Mouse (Mus musculus) induced T-regulatory cell, adult 2 months (primary cell): ENCODE data around the gene Ankrd37.

Source experiments
- DNase-seq: peaks from one replicate; pipeline ENCODE4 v3.0.0-alpha.2; 2012; ENCODE audit warnings: low read depth

Gene Ankrd37

DNA sequence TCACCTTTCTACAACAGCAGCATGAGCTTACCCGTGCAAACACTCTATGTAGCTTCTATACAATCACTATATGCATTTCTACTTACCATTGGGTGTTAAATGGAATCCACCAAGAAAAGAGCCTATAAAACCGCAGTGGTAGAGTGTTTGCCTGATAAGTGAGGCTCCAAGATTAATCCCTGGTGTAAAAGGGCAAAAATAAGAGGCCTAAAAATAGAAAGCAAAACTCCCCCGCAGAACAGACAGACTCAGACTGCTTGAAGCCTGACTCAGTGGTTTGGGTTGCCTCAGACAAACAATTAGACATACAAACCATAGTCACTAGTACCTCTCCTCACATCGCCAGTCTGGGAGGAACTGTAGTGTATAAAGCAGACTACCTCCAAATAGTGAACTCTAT lies at the start of gene Ankrd37:
TSS of gene Ankrd37 (minus strand) at position 112 of the 400 bp plus-strand sequence.
- no peak for DNase-seq

DNA sequence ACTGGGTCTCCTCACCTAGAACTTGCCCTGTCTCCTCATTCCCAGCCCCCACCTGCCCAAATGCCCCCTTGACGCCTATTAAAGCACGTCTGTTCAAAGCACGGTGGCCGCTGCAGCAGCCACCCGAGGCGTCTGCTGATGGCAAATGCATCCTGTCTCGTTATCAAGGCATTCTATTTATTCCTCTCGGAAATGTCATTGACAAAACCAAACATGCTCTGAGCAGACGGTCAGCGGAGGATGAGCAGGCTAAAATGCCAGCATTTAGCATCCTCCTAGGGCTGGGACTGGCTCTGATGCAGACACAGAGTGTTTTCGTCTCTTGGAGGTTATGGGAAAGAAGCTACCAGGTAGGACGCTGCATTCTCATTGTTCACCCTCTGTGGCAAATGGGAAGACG lies 34.8 kb upstream of the Ankrd37 start:
- no peak for DNase-seq

DNA sequence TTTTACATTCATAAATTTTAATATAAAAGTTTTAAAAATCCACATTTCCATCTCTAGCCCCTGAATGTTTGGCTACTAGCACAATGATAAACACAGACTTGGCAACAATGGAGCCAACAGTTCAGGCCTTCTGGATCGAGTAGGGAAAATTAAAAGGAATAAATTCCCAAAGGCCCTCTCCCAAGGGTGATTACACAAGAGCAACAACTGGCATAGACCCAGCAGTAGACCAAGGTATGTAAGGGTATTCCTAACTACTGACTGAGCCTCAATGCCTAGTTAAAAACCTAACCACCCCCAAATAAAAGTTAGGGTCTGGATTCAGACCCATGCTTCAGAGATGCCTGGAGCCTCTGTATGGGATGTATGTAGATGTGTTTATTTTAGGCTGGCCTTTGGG lies 34.2 kb upstream of the Ankrd37 start:
- no peak for DNase-seq

DNA sequence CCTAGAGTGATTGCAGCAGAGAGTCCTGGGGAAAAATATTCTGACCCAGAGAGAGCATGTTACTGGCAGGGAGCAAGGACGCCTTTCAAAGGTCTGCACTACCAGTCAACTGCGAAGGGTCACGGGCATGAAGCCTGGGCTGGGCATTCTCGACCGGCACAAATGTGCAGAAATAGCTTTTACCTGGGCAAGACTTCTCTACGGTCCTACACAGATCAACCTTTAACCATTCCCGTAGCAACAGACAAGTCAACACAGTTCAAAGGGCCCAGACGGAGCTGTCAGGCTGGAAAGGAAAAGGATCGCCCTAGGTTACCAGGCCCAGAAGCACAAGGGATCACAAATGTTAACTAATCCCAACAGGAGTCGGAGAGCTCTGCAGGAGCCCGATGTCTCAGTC lies 30.7 kb upstream of the Ankrd37 start:
- DNase-seq: no peak

DNA sequence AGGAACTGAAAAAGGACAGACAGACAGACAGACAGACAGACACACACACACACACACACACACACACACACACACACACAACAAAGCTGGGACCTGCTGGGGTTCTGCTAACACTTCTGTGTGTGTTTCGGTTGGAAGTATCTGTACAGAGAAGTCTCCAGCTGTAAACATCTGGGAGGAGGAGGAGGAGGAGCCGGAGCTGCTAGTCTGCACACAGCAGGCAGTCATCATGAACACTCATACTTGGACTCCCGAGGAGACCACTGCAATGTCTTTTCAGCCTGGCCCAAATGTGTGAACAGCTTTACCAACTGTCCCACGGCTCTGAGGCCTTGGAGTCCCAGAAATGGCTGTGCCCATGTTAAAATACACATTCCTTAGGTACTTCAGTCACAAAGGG lies 18.9 kb upstream of the Ankrd37 start:
- no peak for DNase-seq

DNA sequence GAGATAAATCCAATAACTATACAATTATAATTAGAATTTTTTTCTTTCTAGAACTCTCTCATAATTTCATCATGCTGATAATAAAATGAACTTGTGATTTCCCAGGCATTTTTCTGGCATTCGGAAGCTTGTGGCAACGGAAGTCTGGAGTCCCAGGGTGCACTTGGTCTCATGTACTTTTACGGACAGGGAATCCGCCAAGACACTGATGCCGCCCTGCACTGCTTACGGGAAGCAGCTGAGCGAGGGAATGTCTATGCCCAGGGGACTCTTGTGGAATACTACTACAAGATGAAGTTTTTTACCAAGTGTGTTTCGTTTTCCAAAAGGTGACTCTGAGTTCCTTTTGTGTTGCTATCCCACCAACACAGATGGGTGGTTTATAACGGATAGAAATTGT lies 17.3 kb upstream of the Ankrd37 start:
- no peak for DNase-seq

DNA sequence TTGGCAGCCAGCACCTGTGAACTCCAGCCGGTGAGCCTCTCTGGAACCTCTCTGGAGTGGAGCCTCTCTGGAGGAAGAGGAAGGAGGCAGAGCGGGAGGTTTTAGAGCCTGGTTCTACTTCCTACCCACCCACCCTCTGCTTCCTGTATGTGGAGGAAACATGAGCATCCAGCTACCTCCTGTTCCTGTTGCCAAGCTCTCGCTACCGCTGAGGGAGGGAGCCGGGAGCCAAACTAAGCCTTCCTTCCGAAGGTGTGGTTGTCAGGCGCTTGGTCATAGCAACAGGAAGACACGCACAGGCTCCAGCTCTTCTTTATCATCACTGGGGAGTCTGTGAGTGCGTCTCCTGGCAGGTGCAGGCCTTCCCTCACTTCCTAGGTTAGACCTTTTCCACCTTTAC lies 16.7 kb upstream of the Ankrd37 start:
- DNase-seq: no peak

DNA sequence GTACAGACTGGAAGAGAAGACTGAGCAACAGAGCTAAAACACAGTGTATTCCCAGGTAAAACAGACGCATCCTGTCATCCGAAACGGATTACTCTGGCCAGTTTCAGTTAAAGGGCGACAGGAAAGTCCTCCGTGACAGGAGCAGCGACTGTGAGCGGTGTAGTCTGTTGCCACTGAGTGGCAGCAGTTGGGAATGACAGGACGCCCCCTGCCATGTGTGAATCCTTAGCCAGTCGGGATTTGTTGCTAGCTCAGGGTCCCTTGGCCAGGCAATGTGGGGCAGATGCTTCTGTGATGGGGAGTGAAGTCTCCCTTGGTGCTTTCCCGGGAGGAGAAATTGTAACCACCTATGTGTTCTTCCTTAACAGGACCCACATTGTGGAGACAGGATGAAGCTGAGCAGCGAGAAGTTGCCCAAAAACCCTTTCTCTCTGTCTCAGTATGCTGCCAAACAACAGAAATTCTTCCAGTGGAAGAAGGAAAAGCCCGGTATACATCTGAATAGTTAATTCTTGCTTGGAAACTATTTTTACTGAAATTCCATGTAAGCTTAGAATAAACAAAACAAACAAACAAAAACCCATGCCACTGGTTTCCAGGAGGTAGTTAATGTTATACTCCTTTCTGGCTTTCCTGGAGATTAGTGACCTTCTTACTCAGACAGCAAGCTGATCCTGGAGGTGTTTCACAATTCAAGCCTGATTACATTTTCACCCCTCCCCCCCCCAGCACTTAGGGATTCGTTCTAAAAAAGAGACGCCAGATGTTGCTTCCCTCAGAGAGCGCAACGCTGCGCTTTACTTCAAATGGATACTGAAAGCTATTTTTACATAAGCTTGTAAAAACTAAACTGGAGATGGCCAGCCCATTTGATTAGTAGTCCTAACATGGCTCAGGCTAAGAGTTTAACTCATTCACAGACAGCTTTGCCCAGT lies 5.5 kb upstream of the Ankrd37 start:
- DNase-seq: no peak

DNA sequence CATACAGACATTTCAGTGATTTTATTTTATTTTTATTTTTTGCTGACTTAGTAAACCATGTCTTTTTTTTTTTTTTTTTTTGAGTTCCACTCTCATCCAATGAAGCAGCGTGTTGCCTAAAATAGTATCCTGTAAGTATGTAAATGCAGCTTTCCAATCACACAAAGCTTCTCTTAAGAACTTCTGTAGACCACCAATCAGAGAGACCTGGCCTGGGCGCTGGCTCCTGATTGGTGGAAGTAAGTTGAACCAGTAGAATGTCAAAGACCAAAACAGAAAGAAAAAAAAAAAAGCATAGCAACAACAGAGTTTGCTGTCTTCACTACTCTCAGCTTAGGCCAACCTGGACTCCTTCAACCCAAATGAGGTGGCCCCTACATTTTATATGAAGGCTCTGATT lies 4.8 kb upstream of the Ankrd37 start:
- no peak for DNase-seq

DNA sequence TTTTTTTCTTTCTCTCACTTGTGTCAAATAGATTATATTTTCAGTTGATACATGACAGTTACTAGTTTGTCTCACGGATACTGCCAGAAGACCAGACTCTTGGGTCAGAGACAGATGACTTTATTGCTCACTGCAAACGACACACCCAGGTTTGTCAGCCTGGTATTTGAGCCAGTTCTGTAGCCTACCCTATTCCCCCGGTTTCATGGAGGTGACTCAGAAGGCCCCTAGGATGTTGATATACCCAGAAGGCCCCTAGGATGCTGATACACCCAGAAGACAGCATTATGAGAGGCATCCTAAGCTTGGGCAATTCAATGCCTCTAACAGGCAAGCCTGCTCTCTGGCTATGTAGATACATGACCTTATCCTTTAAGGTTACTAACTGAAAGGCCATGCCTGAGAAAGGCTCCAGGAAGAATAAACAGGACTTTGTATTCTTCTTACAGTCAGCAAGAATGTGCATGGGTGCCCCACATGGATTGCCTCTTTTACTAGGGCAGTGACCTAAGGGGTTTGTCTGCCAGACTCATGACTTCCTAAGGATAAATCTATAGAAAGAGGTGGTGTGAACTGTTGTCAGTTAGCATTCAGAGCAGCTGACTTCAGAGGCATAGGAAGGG lies 1.7 kb upstream of the Ankrd37 start:
- DNase-seq: no peak

DNA sequence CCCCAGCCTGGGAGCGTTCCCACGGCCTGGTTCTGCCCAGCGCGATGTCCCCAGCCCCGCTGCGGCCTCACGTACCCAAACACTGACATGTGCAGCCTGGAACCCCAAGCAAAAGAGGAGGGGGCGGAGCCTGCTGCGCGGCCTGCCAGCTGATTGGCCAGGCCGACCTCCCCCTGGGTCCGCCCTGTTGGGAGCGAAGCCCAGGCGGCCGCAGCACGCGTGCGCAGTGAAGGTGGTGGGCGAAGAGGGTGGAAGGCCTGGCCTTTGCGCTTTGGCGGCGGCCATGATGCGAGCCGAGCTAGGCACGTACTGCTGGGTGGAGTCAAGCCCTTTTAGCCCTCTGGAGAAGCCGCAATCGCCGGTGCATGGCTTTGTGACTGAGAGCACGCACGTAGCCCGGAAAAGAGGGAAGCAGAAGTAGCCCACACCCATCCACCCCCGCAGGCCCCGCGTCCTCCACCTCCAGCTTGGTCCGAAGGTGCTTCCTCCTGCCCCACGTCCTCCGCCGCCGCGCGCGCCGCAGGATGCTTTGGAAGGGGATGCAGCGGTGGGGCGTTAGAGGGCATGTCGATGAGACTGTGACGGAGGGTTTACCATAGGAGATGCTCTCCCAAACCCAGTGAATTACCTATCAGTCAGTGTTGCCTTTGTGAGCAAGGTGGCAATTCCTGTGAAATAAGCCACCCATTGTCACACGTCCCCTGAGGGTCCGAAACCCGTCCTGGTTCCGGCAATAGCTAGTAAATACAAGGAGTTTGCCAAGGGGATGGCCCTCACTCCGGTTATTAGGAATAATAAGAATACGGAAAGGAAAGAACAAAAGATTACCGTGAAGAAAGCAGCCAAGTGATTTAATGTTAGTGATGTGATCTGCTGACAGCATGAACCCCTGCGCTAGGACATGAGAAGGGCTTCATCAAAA lies 5.5 kb downstream of the Ankrd37 start:
- DNase-seq: peak; percentile 99

DNA sequence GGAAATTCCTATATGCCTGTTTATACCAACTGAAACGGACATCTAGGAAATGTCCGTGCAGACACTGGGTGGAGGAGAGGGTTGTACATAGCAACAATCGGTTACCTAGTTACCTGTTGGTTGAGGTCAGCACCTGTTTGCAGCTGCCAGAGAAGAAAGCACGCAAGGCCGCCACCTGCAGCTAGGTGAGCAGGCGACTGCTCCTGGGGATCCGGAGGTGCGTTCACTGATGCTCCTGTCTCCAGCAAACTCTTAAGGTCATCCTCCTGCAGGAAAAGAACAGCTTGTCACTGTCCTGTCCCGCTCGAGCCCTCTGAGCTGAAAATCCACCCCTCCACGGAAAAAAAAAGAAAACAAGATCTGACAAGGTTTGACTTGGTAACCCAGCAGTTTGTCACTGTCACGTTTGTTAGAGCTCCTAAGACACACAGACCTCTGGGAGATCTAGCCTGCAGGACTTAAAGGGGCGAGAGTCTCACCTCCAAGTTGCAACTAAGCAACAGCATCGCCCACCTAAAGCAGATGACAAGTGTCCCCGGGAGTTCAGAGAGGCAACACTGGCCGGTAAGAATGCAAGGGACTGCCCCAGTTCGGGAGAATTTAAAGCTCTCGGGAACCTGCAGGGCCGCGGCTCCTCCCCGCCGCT lies 6.2 kb downstream of the Ankrd37 start, which contains the start of gene Lrp2bp:
TSS of gene Lrp2bp (plus strand) at position 166 of the 646 bp plus-strand sequence.
- DNase-seq: no peak

DNA sequence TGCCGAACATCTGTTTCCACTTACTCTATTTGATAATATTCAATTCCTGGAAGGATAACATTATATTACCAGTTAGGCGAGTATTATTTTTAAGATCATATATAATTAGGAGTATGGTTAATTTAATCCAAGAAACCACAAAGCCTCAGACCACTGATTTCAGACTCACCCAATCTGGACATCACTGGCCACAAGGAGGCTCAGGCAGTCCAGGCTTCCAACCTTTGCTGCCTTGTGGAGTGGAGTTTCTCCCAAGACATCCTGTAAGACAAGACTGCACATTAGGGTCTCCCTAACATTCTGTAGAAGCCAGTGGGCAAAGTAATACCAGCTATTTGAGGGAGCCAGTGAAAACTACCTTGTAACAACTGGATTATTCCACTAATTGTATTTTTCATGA lies 7.3 kb downstream of the Ankrd37 start:
- DNase-seq: no peak

DNA sequence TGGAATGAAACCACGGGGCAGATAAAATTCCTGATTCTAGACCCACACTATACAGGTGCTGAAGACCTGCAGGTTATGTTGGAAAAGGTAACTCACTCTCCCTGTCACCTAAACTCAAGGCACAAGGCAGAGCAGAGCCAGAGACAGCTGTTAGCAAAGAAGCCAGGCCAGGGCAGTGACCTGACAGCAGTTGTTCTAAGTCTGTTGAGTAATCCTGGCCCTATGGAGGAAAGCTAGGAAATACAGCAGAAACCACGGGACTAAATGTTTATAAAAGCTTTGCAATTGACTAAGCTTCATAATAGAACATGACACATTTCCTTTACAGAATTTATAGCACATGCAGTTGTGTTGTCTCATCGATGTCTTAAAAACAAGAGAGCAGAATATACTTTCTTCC lies 9.9 kb downstream of the Ankrd37 start:
- no peak for DNase-seq

DNA sequence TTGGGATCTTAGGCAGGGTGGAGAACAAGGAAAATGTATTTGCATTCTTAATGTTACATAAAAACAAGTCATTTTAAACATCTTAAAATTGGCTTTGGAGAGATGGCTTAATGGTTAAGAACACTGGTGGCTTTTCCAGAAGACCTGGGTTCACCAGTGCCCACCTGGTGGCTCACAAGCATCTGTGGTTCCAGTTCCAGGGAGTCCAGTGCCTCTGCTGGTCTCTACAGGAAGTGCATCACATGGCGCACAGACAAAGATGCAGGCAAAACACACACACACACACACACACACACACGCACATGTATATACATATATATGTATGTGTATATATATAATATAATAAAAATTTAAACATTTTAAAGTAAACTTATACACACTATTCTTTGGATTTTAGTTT lies 11.4 kb downstream of the Ankrd37 start:
- DNase-seq: peak; percentile 59

DNA sequence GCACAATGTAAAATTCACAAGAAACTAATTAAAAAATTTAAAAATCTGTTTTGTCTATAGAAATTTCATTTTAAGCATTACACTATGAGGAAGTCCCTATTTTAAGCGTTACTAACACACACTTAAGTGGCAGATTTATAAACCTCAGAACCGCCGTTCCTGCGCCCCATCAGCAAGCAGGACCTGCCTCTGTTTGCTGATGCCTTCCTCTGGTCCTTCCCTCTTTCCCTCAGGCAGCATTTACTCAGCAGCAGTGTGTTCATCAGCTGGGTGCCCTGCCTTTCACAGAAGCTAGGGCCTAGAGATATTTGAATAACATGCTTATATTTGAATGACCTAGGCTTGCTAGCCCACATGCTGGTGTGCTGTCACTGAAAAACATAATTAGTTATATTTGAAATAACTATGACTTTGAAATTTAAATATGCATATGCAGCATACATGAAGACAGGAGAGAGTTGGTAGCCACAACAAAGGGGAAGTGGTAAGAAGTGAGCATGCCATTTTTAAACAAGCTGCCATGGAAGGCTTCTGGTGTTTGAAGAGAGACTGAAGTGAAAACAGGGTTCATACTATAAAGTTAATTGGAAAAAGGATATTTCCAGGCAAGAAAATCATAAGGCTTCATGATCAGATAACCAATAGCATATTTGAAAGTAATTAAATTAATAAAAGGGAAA lies 14.7 kb downstream of the Ankrd37 start:
- DNase-seq: no peak

DNA sequence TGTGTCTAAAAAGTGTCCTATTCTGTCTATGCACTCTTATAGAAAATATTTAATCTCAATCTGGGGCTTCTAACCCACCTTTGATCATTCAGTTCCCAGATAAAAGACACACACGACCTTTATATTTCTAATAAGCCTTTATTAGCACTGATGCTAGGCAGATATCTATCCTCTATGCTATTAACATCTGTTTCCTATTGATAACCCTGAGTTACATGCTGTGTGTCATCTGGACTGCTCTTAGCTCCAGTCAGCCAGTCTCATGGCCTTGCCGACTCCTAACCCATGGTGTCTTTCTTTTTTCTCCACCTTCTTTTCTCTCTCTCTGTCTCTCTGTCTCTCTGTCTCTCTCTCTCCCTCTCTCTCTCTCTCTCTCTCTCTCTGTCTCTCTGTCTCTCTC lies 17.3 kb downstream of the Ankrd37 start:
- DNase-seq: no peak

DNA sequence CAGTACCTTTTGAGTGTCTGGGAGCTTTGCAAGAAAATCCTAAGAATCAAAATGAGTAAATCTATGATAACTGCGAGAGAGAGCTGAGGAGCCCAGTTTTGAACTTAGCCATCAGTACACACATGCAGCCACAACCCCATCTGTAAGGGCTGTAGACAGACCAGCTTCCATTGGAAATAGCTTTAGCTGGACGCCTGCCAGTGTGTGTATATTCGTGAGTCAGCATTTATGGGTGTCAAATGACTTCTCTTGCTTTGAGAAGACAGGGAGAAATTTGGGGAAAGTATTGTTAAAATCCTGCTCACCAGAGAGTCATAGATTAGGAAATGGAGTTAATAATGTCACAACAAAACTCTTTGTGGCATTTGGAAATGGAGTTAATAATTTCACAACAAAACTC lies 18.8 kb downstream of the Ankrd37 start:
- no peak for DNase-seq

DNA sequence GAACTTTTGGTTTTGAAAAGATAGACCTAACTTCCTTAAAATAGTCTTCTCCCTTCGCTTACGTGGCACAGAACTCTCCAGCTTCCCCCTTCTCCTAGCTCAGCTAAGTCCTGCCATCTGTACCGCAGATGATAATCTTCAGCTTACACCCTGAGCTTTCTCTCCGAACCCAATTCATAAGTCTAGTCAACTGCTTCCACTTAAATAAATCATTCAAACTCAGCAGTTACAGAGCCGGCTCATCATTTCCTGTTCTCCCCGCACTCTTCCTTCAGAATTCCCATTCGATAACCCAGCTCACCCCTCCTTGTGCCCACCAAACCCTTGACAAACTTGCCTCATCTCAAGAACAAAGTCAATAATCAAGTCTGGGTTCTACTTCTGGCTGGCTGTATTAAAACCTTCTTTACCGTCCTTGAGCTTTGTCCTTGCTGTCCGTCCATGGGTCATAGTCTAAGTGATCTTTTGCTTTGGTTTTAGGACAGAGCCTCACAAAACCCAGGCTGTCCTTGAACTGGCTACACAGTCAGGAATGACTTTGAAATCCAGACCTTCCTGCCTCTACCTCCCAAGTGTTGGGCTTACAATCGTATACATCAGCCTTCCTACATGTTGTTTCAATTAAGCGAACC lies 29.6 kb downstream of the Ankrd37 start:
- DNase-seq: no peak

DNA sequence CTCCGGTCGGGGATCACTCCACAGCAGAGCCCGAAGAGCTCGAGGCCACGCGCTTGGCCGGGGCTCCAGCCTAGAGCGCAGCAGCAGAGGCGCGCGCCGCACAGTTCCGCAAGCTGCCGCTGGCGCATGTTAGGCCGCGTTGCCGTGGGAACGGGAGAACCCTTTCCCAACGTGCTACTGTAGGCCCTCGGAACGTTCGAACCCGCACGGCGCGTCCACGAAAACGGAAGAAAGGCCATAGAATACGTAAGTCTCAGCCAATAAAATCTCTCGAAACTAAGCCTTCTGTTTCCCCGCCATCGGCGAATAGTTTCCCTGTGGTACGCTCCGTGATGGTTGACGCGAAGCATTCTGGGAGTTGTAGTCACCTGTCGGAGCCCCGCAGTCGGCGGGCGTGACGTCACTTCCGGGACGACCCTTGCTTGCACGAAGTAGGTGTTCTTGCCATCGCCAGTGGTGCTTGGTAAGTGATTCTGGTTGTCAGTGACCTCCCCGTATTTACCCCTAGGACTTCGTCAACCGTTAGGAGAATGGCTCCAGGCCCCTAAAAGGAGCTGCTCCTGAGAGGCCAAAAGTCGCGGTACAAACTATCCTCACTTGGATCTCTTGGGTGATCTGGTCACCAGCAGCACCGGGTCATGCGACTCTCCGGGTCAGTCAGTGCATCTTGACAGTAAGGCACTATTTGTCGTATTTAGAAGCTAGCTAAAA lies 30.2 kb downstream of the Ankrd37 start, which contains the start of the genes 1700029J07Rik and Ufsp2:
TSS of gene 1700029J07Rik (minus strand) at position 127 of the 711 bp plus-strand sequence.
TSS of gene Ufsp2 (plus strand) at position 403 of the 711 bp plus-strand sequence.
- peak; percentile 98 for DNase-seq
